Mouse (Mus musculus): ENCODE measurements around the gene Ube4a.

The Ube4a gene

GRCm38 (mm10) chr9:44899716-44900115 is 65.7 kb downstream of the Ube4a start:
- DNase-seq (ENCODE audit: low spot score) = no peak

GRCm38 (mm10) chr9:44897024-44897423 is 68.4 kb downstream of the Ube4a start:
- no peak for DNase-seq (ENCODE audit: low spot score)

GRCm38 (mm10) chr9:44892664-44893063 is 72.7 kb downstream of the Ube4a start:
- DNase-seq (ENCODE audit: low spot score) = no peak

GRCm38 (mm10) chr9:44891210-44891609 is 74.2 kb downstream of the Ube4a start:
- no peak for DNase-seq (ENCODE audit: low spot score)

- no peak for DNase-seq (ENCODE audit: low spot score)
Observed at GRCm38 (mm10) chr9:44890122-44890521, 75.3 kb downstream of the Ube4a start.

- DNase-seq (ENCODE audit: low spot score) = no peak
Observed at GRCm38 (mm10) chr9:44888114-44888624, 77.2 kb downstream of the Ube4a start.

GRCm38 (mm10) chr9:44882981-44883569 is 82.3 kb downstream of the Ube4a start:
- peak; percentile 58 for DNase-seq (ENCODE audit: low spot score)

- DNase-seq (ENCODE audit: low spot score) = peak; percentile 71
Observed at GRCm38 (mm10) chr9:44882436-44882980, 82.9 kb downstream of the Ube4a start.

GRCm38 (mm10) chr9:44881941-44882435 is 83.4 kb downstream of the Ube4a start:
- peak; percentile 88 for DNase-seq (ENCODE audit: low spot score)

- peak; percentile 98 for DNase-seq (ENCODE audit: low spot score)
Observed at GRCm38 (mm10) chr9:44881221-44881871, 84.1 kb downstream of the Ube4a start, which contains the start of gene Kmt2a. Gene Kmt2a, minus strand, starts transcription at chr9:44881296.

GRCm38 (mm10) chr9:44880309-44881081 is 84.9 kb downstream of the Ube4a start:
- peak; percentile 34 for DNase-seq (ENCODE audit: low spot score)

GRCm38 (mm10) chr9:44879694-44880271 is 85.6 kb downstream of the Ube4a start:
- DNase-seq (ENCODE audit: low spot score) = peak; percentile 60

- no peak for DNase-seq (ENCODE audit: low spot score)
Observed at GRCm38 (mm10) chr9:44878776-44879500, 86.5 kb downstream of the Ube4a start.

- DNase-seq (ENCODE audit: low spot score) = no peak
Observed at GRCm38 (mm10) chr9:44877686-44878085, 87.7 kb downstream of the Ube4a start.

GRCm38 (mm10) chr9:44875476-44875875 is 89.9 kb downstream of the Ube4a start:
- DNase-seq (ENCODE audit: low spot score) = no peak

GRCm38 (mm10) chr9:44874198-44874597 is 91.2 kb downstream of the Ube4a start:
- DNase-seq (ENCODE audit: low spot score) = no peak

GRCm38 (mm10) chr9:44873665-44874064 is 91.7 kb downstream of the Ube4a start:
- no peak for DNase-seq (ENCODE audit: low spot score)

Data from retina, embryonic 14.5 days (tissue).